Mouse (Mus musculus) liver, embryonic 14.5 days (tissue): Measurements from ENCODE around the gene Zfp287.

Source experiments
- CTCF ChIP-seq: IDR thresholded peaks from 2 replicates; pipeline ENCODE4 v1.5.1; 2016; ENCODE audit warnings: antibody characterized with exemption, low read depth, control low read depth
- EP300 ChIP-seq: IDR thresholded peaks from 2 replicates; pipeline ENCODE4 v1.6.1; 2016; ENCODE audit warnings: antibody characterized with exemption, low read depth

- TF ChIP-seq EP300 (no peak), CTCF (no peak)
Observed at GRCm38 (mm10) chr11:62776510-62776909, 44.8 kb upstream of the Zfp287 start.
